Mouse (Mus musculus): ENCODE results near the gene Stard8.
"Not testable (repeated sequence)": the region's sequence is repeated elsewhere in the genome, so short reads cannot be mapped to it uniquely, and the experiment has no call there.

Gene Stard8

GRCm38 (mm10) chrX:99046360-99047055 is 43.5 kb downstream of the Stard8 start:
- DNase-seq (ENCODE audit: low spot score in 2 of 2) = no peak

- DNase-seq (ENCODE audit: low spot score in 2 of 2) = no peak
Observed at GRCm38 (mm10) chrX:99048111-99048510, 45.1 kb downstream of the Stard8 start.

- DNase-seq (ENCODE audit: low spot score in 2 of 2) = no peak
Observed at GRCm38 (mm10) chrX:99049247-99049646, 46.2 kb downstream of the Stard8 start.

GRCm38 (mm10) chrX:99050736-99051481 is 47.9 kb downstream of the Stard8 start:
- no peak for DNase-seq (ENCODE audit: low spot score in 2 of 2)

GRCm38 (mm10) chrX:99052255-99052654 is 49.2 kb downstream of the Stard8 start:
- no peak for DNase-seq (ENCODE audit: low spot score in 2 of 2)

- no peak for DNase-seq (ENCODE audit: low spot score in 2 of 2)
Observed at GRCm38 (mm10) chrX:99054512-99054911, 51.5 kb downstream of the Stard8 start.

- no peak for DNase-seq (ENCODE audit: low spot score in 2 of 2)
Observed at GRCm38 (mm10) chrX:99057772-99058440, 54.9 kb downstream of the Stard8 start.

- no peak for DNase-seq (ENCODE audit: low spot score in 2 of 2)
Observed at GRCm38 (mm10) chrX:99059119-99059518, 56.1 kb downstream of the Stard8 start.

GRCm38 (mm10) chrX:99065582-99065981 is 62.5 kb downstream of the Stard8 start:
- no peak for DNase-seq (ENCODE audit: low spot score in 2 of 2)

GRCm38 (mm10) chrX:99066550-99066949 is 63.5 kb downstream of the Stard8 start:
- no peak for DNase-seq (ENCODE audit: low spot score in 2 of 2)

- DNase-seq (ENCODE audit: low spot score in 2 of 2) = no peak
Observed at GRCm38 (mm10) chrX:99067232-99067631, 64.2 kb downstream of the Stard8 start.

- DNase-seq (ENCODE audit: low spot score in 2 of 2) = no peak
Observed at GRCm38 (mm10) chrX:99067671-99068151, 64.7 kb downstream of the Stard8 start.

- DNase-seq (ENCODE audit: low spot score in 2 of 2) = no peak
Observed at GRCm38 (mm10) chrX:99071188-99071587, 68.1 kb downstream of the Stard8 start.

- DNase-seq (ENCODE audit: low spot score in 2 of 2) = no peak
Observed at GRCm38 (mm10) chrX:99072596-99072995, 69.5 kb downstream of the Stard8 start.

GRCm38 (mm10) chrX:99075111-99075510 is 72.1 kb downstream of the Stard8 start:
- no peak for DNase-seq (ENCODE audit: low spot score in 2 of 2)

GRCm38 (mm10) chrX:99076460-99076859 is 73.4 kb downstream of the Stard8 start:
- no peak for DNase-seq (ENCODE audit: low spot score in 2 of 2)

- not testable (repeated sequence) for DNase-seq (ENCODE audit: low spot score in 2 of 2)
Observed at GRCm38 (mm10) chrX:99078374-99078892, 75.4 kb downstream of the Stard8 start.

GRCm38 (mm10) chrX:99092704-99093103 is 89.7 kb downstream of the Stard8 start:
- DNase-seq (ENCODE audit: low spot score in 2 of 2) = no peak

- DNase-seq (ENCODE audit: low spot score in 2 of 2) = not testable (repeated sequence)
Observed at GRCm38 (mm10) chrX:99111088-99111724, 108.2 kb downstream of the Stard8 start.

GRCm38 (mm10) chrX:99119510-99119909 is 116.5 kb downstream of the Stard8 start:
- no peak for DNase-seq (ENCODE audit: low spot score in 2 of 2)
